Mouse (Mus musculus) retina, adult 2 months (tissue): Measurements from ENCODE around the gene Grhl1.
A peak's percentile ranks its signal among the peaks of the same experiment; 100 is the strongest.

ENCODE experiments used
- DNase-seq: peaks from one replicate; pipeline ENCODE4 v3.0.0-alpha.2; 2012; ENCODE audit warnings: low read depth, low spot score

Gene Grhl1

GRCm38 (mm10) chr12:24642370-24642802 is 70.3 kb downstream of the Grhl1 start:
- no peak for DNase-seq

- DNase-seq = no peak
Measured at GRCm38 (mm10) chr12:24644125-24644571, 72.1 kb downstream of the Grhl1 start.

GRCm38 (mm10) chr12:24645901-24646300 is 73.8 kb downstream of the Grhl1 start:
- no peak for DNase-seq

- no peak for DNase-seq
Measured at GRCm38 (mm10) chr12:24648094-24648493, 76.0 kb downstream of the Grhl1 start.

GRCm38 (mm10) chr12:24650415-24651062 is 78.5 kb downstream of the Grhl1 start:
- peak; percentile 18 for DNase-seq

GRCm38 (mm10) chr12:24651063-24651557 is 79.0 kb downstream of the Grhl1 start, which contains the start of gene Klf11:
Gene Klf11, plus strand, starts transcription at chr12:24651274.
- DNase-seq = peak; percentile 90

GRCm38 (mm10) chr12:24651642-24652342 is 79.7 kb downstream of the Grhl1 start:
- DNase-seq = peak; percentile 83

- DNase-seq = no peak
Measured at GRCm38 (mm10) chr12:24654065-24654862, 82.2 kb downstream of the Grhl1 start.

GRCm38 (mm10) chr12:24656436-24656835 is 84.4 kb downstream of the Grhl1 start:
- DNase-seq = no peak

GRCm38 (mm10) chr12:24658998-24659397 is 86.9 kb downstream of the Grhl1 start:
- DNase-seq = no peak

- no peak for DNase-seq
Measured at GRCm38 (mm10) chr12:24659923-24660322, 87.8 kb downstream of the Grhl1 start.

- no peak for DNase-seq
Measured at GRCm38 (mm10) chr12:24661100-24661499, 89.0 kb downstream of the Grhl1 start.

- DNase-seq = no peak
Measured at GRCm38 (mm10) chr12:24662131-24662530, 90.0 kb downstream of the Grhl1 start.
